Mouse (Mus musculus): ENCODE data around the gene Veph1. TPM values are rescaled to one million over a fixed set of nuclear protein-coding genes. Genes with fewer than 3 reads are reported as not detected.

Veph1 gene
- polyA plus RNA-seq, 1 experiment from 2014 or later = 0.15 TPM

GRCm38 (mm10) chr3:66193910-66194562, 102.6 kb downstream of the Veph1 start:
- Histone ChIP-seq H3K4me3 (ENCODE audit: low read length) (no peak overlapping the region), H3K27me3 (replicated peaks; ENCODE audit: control insufficient read depth, insufficient read depth, low read length) (no peaks in the 10 kb centered on the region), H3K27ac (ENCODE audit: low read length) (no peak overlapping the region), H3K9me3 (ENCODE audit: control insufficient read depth, low read length) (no peaks in the 10 kb centered on the region), H3K9ac (ENCODE audit: low read depth, low read length) (no peak overlapping the region), H3K4me1 (ENCODE audit: control insufficient read depth, insufficient read depth, low read length) (no peaks in the 10 kb centered on the region), H3K36me3 (ENCODE audit: control insufficient read depth, insufficient read depth, low read length) (no peaks in the 10 kb centered on the region), H3K4me2 (ENCODE audit: low read depth, low read length) (no peak overlapping the region)
- 85% methylated on average over 3 of the region's 3 CpGs for WGBS
- ATAC-seq = no peak

- H3K4me3 ChIP-seq (ENCODE audit: low read length) = no peak overlapping the region
- H3K9ac ChIP-seq (ENCODE audit: low read depth, low read length) = no peak overlapping the region
- no peak overlapping the region for H3K27ac ChIP-seq (ENCODE audit: low read length)
- no peak overlapping the region for H3K4me2 ChIP-seq (ENCODE audit: low read depth, low read length)
- H3K4me1 ChIP-seq (ENCODE audit: control insufficient read depth, insufficient read depth, low read length) = no peaks in the 10 kb centered on the region
- H3K36me3 ChIP-seq (ENCODE audit: control insufficient read depth, insufficient read depth, low read length) = no peaks in the 10 kb centered on the region
- no peaks in the 10 kb centered on the region for H3K27me3 ChIP-seq (replicated peaks; ENCODE audit: control insufficient read depth, insufficient read depth, low read length)
- no peak for ATAC-seq
- no peaks in the 10 kb centered on the region for H3K9me3 ChIP-seq (ENCODE audit: control insufficient read depth, low read length)
- WGBS = 76% methylated on average over 2 of the region's 2 CpGs
These were observed 117.0 kb downstream of the Veph1 start for GRCm38 (mm10) chr3:66179647-66180046.

- no peak for ATAC-seq
- Histone ChIP-seq H3K36me3 (ENCODE audit: control insufficient read depth, insufficient read depth, low read length) (no peaks in the 10 kb centered on the region), H3K4me3 (ENCODE audit: low read length) (no peak overlapping the region), H3K27me3 (replicated peaks; ENCODE audit: control insufficient read depth, insufficient read depth, low read length) (no peaks in the 10 kb centered on the region), H3K27ac (ENCODE audit: low read length) (no peak overlapping the region), H3K9me3 (ENCODE audit: control insufficient read depth, low read length) (no peaks in the 10 kb centered on the region), H3K9ac (ENCODE audit: low read depth, low read length) (no peak overlapping the region), H3K4me1 (ENCODE audit: control insufficient read depth, insufficient read depth, low read length) (no peaks in the 10 kb centered on the region), H3K4me2 (ENCODE audit: low read depth, low read length) (no peak overlapping the region)
- 43% methylated on average over 5 of the region's 5 CpGs for WGBS
These were observed 123.7 kb downstream of the Veph1 start for GRCm38 (mm10) chr3:66172907-66173306.

GRCm38 (mm10) chr3:66169873-66170538, 126.6 kb downstream of the Veph1 start:
- ATAC-seq = no peak
- H3K4me2 ChIP-seq (ENCODE audit: low read depth, low read length) = no peak overlapping the region
- 70% methylated on average over 3 of the region's 3 CpGs for WGBS
- H3K27me3 ChIP-seq (replicated peaks; ENCODE audit: control insufficient read depth, insufficient read depth, low read length) = no peaks in the 10 kb centered on the region
- H3K9me3 ChIP-seq (ENCODE audit: control insufficient read depth, low read length) = no peaks in the 10 kb centered on the region
- H3K4me3 ChIP-seq (ENCODE audit: low read length) = no peak overlapping the region
- H3K4me1 ChIP-seq (ENCODE audit: control insufficient read depth, insufficient read depth, low read length) = no peaks in the 10 kb centered on the region
- no peaks in the 10 kb centered on the region for H3K36me3 ChIP-seq (ENCODE audit: control insufficient read depth, insufficient read depth, low read length)
- no peak overlapping the region for H3K27ac ChIP-seq (ENCODE audit: low read length)
- H3K9ac ChIP-seq (ENCODE audit: low read depth, low read length) = no peak overlapping the region

- no peak overlapping the region for H3K4me3 ChIP-seq (ENCODE audit: low read length)
- 82% methylated on average over 6 of the region's 6 CpGs for WGBS
- H3K9ac ChIP-seq (ENCODE audit: low read depth, low read length) = no peak overlapping the region
- no peak overlapping the region for H3K27ac ChIP-seq (ENCODE audit: low read length)
- H3K9me3 ChIP-seq (ENCODE audit: control insufficient read depth, low read length) = no peaks in the 10 kb centered on the region
- no peaks in the 10 kb centered on the region for H3K4me1 ChIP-seq (ENCODE audit: control insufficient read depth, insufficient read depth, low read length)
- no peak overlapping the region for H3K4me2 ChIP-seq (ENCODE audit: low read depth, low read length)
- ATAC-seq = no peak
- H3K27me3 ChIP-seq (replicated peaks; ENCODE audit: control insufficient read depth, insufficient read depth, low read length) = no peaks in the 10 kb centered on the region
- no peaks in the 10 kb centered on the region for H3K36me3 ChIP-seq (ENCODE audit: control insufficient read depth, insufficient read depth, low read length)
These were observed 129.9 kb downstream of the Veph1 start for GRCm38 (mm10) chr3:66166606-66167290.

GRCm38 (mm10) chr3:66165026-66165425, 131.6 kb downstream of the Veph1 start:
- Histone ChIP-seq H3K4me2 (ENCODE audit: low read depth, low read length) (no peak overlapping the region), H3K9ac (ENCODE audit: low read depth, low read length) (no peak overlapping the region), H3K9me3 (ENCODE audit: control insufficient read depth, low read length) (no peaks in the 10 kb centered on the region), H3K27ac (ENCODE audit: low read length) (no peak overlapping the region), H3K4me1 (ENCODE audit: control insufficient read depth, insufficient read depth, low read length) (no peaks in the 10 kb centered on the region), H3K27me3 (replicated peaks; ENCODE audit: control insufficient read depth, insufficient read depth, low read length) (no peaks in the 10 kb centered on the region), H3K4me3 (ENCODE audit: low read length) (no peak overlapping the region), H3K36me3 (ENCODE audit: control insufficient read depth, insufficient read depth, low read length) (no peaks in the 10 kb centered on the region)
- 81% methylated on average over 5 of the region's 5 CpGs for WGBS
- ATAC-seq = no peak

GRCm38 (mm10) chr3:66164585-66164984, 132.1 kb downstream of the Veph1 start:
- no peaks in the 10 kb centered on the region for H3K4me1 ChIP-seq (ENCODE audit: control insufficient read depth, insufficient read depth, low read length)
- WGBS = 47% methylated on average over 3 of the region's 3 CpGs
- no peaks in the 10 kb centered on the region for H3K36me3 ChIP-seq (ENCODE audit: control insufficient read depth, insufficient read depth, low read length)
- H3K4me2 ChIP-seq (ENCODE audit: low read depth, low read length) = no peak overlapping the region
- no peak for ATAC-seq
- no peaks in the 10 kb centered on the region for H3K9me3 ChIP-seq (ENCODE audit: control insufficient read depth, low read length)
- no peak overlapping the region for H3K4me3 ChIP-seq (ENCODE audit: low read length)
- H3K27me3 ChIP-seq (replicated peaks; ENCODE audit: control insufficient read depth, insufficient read depth, low read length) = no peaks in the 10 kb centered on the region
- H3K9ac ChIP-seq (ENCODE audit: low read depth, low read length) = no peak overlapping the region
- no peak overlapping the region for H3K27ac ChIP-seq (ENCODE audit: low read length)

GRCm38 (mm10) chr3:66162612-66163011, 134.0 kb downstream of the Veph1 start:
- Histone ChIP-seq H3K27ac (ENCODE audit: low read length) (no peak overlapping the region), H3K4me2 (ENCODE audit: low read depth, low read length) (no peak overlapping the region), H3K9me3 (ENCODE audit: control insufficient read depth, low read length) (no peaks in the 10 kb centered on the region), H3K4me3 (ENCODE audit: low read length) (no peak overlapping the region), H3K9ac (ENCODE audit: low read depth, low read length) (no peak overlapping the region), H3K27me3 (replicated peaks; ENCODE audit: control insufficient read depth, insufficient read depth, low read length) (no peaks in the 10 kb centered on the region), H3K36me3 (ENCODE audit: control insufficient read depth, insufficient read depth, low read length) (no peaks in the 10 kb centered on the region), H3K4me1 (ENCODE audit: control insufficient read depth, insufficient read depth, low read length) (no peaks in the 10 kb centered on the region)
- WGBS = 49% methylated on average over 6 of the region's 6 CpGs
- no peak for ATAC-seq

GRCm38 (mm10) chr3:66157947-66158346, 138.7 kb downstream of the Veph1 start:
- WGBS = 72% methylated on average over 8 of the region's 8 CpGs
- no peak overlapping the region for H3K4me2 ChIP-seq (ENCODE audit: low read depth, low read length)
- no peak overlapping the region for H3K27ac ChIP-seq (ENCODE audit: low read length)
- no peaks in the 10 kb centered on the region for H3K27me3 ChIP-seq (replicated peaks; ENCODE audit: control insufficient read depth, insufficient read depth, low read length)
- no peak for ATAC-seq
- no peak overlapping the region for H3K4me3 ChIP-seq (ENCODE audit: low read length)
- no peak overlapping the region for H3K9ac ChIP-seq (ENCODE audit: low read depth, low read length)
- H3K4me1 ChIP-seq (ENCODE audit: control insufficient read depth, insufficient read depth, low read length) = no peaks in the 10 kb centered on the region
- H3K9me3 ChIP-seq (ENCODE audit: control insufficient read depth, low read length) = no peaks in the 10 kb centered on the region
- H3K36me3 ChIP-seq (ENCODE audit: control insufficient read depth, insufficient read depth, low read length) = no peaks in the 10 kb centered on the region

Measured in intestine, embryonic 16.5 days (tissue).